Mouse (Mus musculus) G1E (cell line): Measurements from ENCODE around the gene Pepd.

Experiments
- CTCF ChIP-seq: IDR thresholded peaks from 2 replicates; pipeline ENCODE4 v1.5.1; 2012; ENCODE audit warnings: low read depth, low read length, inconsistent platforms, mixed read lengths
- GATA1 ChIP-seq: IDR thresholded peaks from 2 replicates; pipeline ENCODE4 v1.6.1; 2012; ENCODE audit warnings: borderline replicate concordance, low read length, inconsistent platforms, mixed read lengths

GRCm38 (mm10) chr7:35029228-35029627 is 117.0 kb downstream of the Pepd start:
- TF ChIP-seq CTCF = no peak
- TF ChIP-seq GATA1 = no peak
